Mouse (Mus musculus) liver, embryonic 16.5 days (tissue): ENCODE data around the gene Hivep3. TPM values are rescaled to one million over a fixed set of nuclear protein-coding genes. Genes with fewer than 3 reads are reported as not detected.
A peak's percentile ranks its signal among the peaks of the same experiment; 100 is the strongest.

ENCODE experiments used
- ATAC-seq: fragments of 200-750 bp; cut with Nextera tagmentation; 2 replicates; pipeline ENCODE4 v1.8.0; 2017; ENCODE audit warnings: low read depth, mild to moderate bottlenecking, moderate number of reproducible peaks, moderate library complexity
- H3K27ac ChIP-seq: fragments of 300-500 bp; sonication (generic); 2 replicates; pipeline ENCODE4 v1.5.1; 2014; ENCODE audit warnings: mild to moderate bottlenecking, low read length
- H3K27me3 ChIP-seq: fragments of 300-500 bp; sonication (generic); 2 replicates; pipeline ENCODE4 v1.6.1; 2014; ENCODE audit warnings: low read depth, low read length, mixed read lengths; ENCODE audit not compliant: control insufficient read depth, insufficient read depth
- H3K36me3 ChIP-seq: fragments of 300-500 bp; sonication (generic); 2 replicates; pipeline ENCODE4 v1.6.1; 2014; ENCODE audit warnings: mild to moderate bottlenecking; ENCODE audit not compliant: control insufficient read depth, insufficient read depth
- H3K4me1 ChIP-seq: fragments of 300-500 bp; sonication (generic); 2 replicates; pipeline ENCODE4 v1.6.1; 2014; ENCODE audit warnings: low read depth, low read length, mixed read lengths; ENCODE audit not compliant: control insufficient read depth
- H3K4me2 ChIP-seq: fragments of 300-500 bp; sonication (generic); 2 replicates; pipeline ENCODE4 v1.6.1; 2014; ENCODE audit warnings: low read depth, low read length, mixed read lengths
- H3K4me3 ChIP-seq: fragments of 300-500 bp; sonication (generic); 2 replicates; pipeline ENCODE4 v1.5.1; 2014; ENCODE audit warnings: low read depth, mild to moderate bottlenecking, low read length
- H3K9ac ChIP-seq: fragments of 300-500 bp; sonication (generic); 2 replicates; pipeline ENCODE4 v1.6.1; 2014; ENCODE audit warnings: low read depth, low read length
- H3K9me3 ChIP-seq: fragments of 300-500 bp; sonication (generic); replicated peaks from 2 replicates; pipeline ENCODE4 v1.6.1; 2016; ENCODE audit warnings: low read length; ENCODE audit not compliant: control insufficient read depth
- WGBS: fragments of 180-500 bp; shearing (Covaris S2); extraction: QIAGEN DNeasy Blood & Tissue Kit; methylation state at CpG from one replicate; pipeline ENCODE4 v1.1.7; 2014; ENCODE audit not compliant: insufficient replicate concordance; 5-methylcytosine and 5-hydroxymethylcytosine counted together
- polyA plus RNA-seq: library from polyadenylated mRNA; unstranded; fragments of >200 nt; fragmentation: Nextera tagmentation; extraction: Ambion mirVana; gene quantifications from 2 replicates; pipeline ENCODE4 v1.2.1, GENCODE M21; 2015

The Hivep3 gene
- polyA plus RNA-seq, 1 experiment from 2014 or later, result 2.1 TPM

GRCm38 (mm10) chr4:120162586-120162985 lies 429.0 kb downstream of the Hivep3 start:
- no peak overlapping the region for H3K4me2 ChIP-seq
- no peaks in the 10 kb centered on the region for H3K27me3 ChIP-seq
- H3K36me3 ChIP-seq, result no peaks in the 10 kb centered on the region
- no peak for ATAC-seq
- WGBS, result 69% methylated on average over 8 of the region's 8 CpGs
- H3K4me3 ChIP-seq, result no peak overlapping the region
- H3K4me1 ChIP-seq, result no peaks in the 10 kb centered on the region
- H3K27ac ChIP-seq, result no peak overlapping the region
- H3K9ac ChIP-seq, result no peak overlapping the region
- no peaks in the 10 kb centered on the region for H3K9me3 ChIP-seq

- Histone ChIP-seq H3K9me3 (no peaks in the 10 kb centered on the region), H3K4me3 (no peak overlapping the region), H3K27ac (no peak overlapping the region), H3K4me2 (no peak overlapping the region), H3K27me3 (no peaks in the 10 kb centered on the region), H3K36me3 (no peaks in the 10 kb centered on the region), H3K4me1 (no peaks in the 10 kb centered on the region), H3K9ac (no peak overlapping the region)
- ATAC-seq, result 0 out of 2 replicates have a peak, but pooled peaks have one; percentile 13
- 69% methylated on average over 11 of the region's 11 CpGs for WGBS
Observed at GRCm38 (mm10) chr4:120163242-120163641, 429.7 kb downstream of the Hivep3 start.

- ATAC-seq, result no peak
- Histone ChIP-seq H3K4me1 (no peaks in the 10 kb centered on the region), H3K27ac (no peak overlapping the region), H3K9me3 (no peaks in the 10 kb centered on the region), H3K27me3 (no peaks in the 10 kb centered on the region), H3K4me3 (no peak overlapping the region), H3K36me3 (no peaks in the 10 kb centered on the region), H3K4me2 (no peak overlapping the region), H3K9ac (no peak overlapping the region)
- WGBS, result 67% methylated on average over 5 of the region's 5 CpGs
Observed at GRCm38 (mm10) chr4:120164316-120164715, 430.7 kb downstream of the Hivep3 start.

GRCm38 (mm10) chr4:120167778-120168177 lies 434.2 kb downstream of the Hivep3 start:
- H3K4me3 ChIP-seq, result no peak overlapping the region
- H3K9ac ChIP-seq, result no peak overlapping the region
- H3K27ac ChIP-seq, result no peak overlapping the region
- H3K36me3 ChIP-seq, result no peaks in the 10 kb centered on the region
- no peaks in the 10 kb centered on the region for H3K9me3 ChIP-seq
- H3K4me1 ChIP-seq, result no peaks in the 10 kb centered on the region
- H3K27me3 ChIP-seq, result no peaks in the 10 kb centered on the region
- H3K4me2 ChIP-seq, result no peak overlapping the region
- ATAC-seq, result no peak
- WGBS, result 78% methylated on average over 6 of the region's 6 CpGs

- no peaks in the 10 kb centered on the region for H3K4me1 ChIP-seq
- no peak overlapping the region for H3K4me2 ChIP-seq
- no peaks in the 10 kb centered on the region for H3K27me3 ChIP-seq
- WGBS, result 65% methylated on average over 4 of the region's 4 CpGs
- H3K9ac ChIP-seq, result no peak overlapping the region
- H3K4me3 ChIP-seq, result no peak overlapping the region
- no peak overlapping the region for H3K27ac ChIP-seq
- no peak for ATAC-seq
- H3K9me3 ChIP-seq, result no peaks in the 10 kb centered on the region
- no peaks in the 10 kb centered on the region for H3K36me3 ChIP-seq
Observed at GRCm38 (mm10) chr4:120168346-120168745, 434.8 kb downstream of the Hivep3 start.

- H3K9me3 ChIP-seq, result no peaks in the 10 kb centered on the region
- no peak overlapping the region for H3K4me2 ChIP-seq
- no peaks in the 10 kb centered on the region for H3K36me3 ChIP-seq
- no peak overlapping the region for H3K9ac ChIP-seq
- WGBS, result 39% methylated on average over 9 of the region's 9 CpGs
- H3K27me3 ChIP-seq, result no peaks in the 10 kb centered on the region
- H3K27ac ChIP-seq, result no peak overlapping the region
- no peak for ATAC-seq
- no peaks in the 10 kb centered on the region for H3K4me1 ChIP-seq
- no peak overlapping the region for H3K4me3 ChIP-seq
Observed at GRCm38 (mm10) chr4:120170387-120170936, 436.9 kb downstream of the Hivep3 start.

GRCm38 (mm10) chr4:120172050-120172684 lies 438.6 kb downstream of the Hivep3 start:
- 25% methylated on average over 7 of the region's 7 CpGs for WGBS
- Histone ChIP-seq H3K27me3 (no peaks in the 10 kb centered on the region), H3K36me3 (no peaks in the 10 kb centered on the region), H3K4me3 (no peak overlapping the region), H3K4me2 (no peak overlapping the region), H3K9me3 (no peaks in the 10 kb centered on the region), H3K4me1 (no peaks in the 10 kb centered on the region), H3K9ac (no peak overlapping the region), H3K27ac (no peak overlapping the region)
- no peak for ATAC-seq

GRCm38 (mm10) chr4:120179123-120179522 lies 445.5 kb downstream of the Hivep3 start:
- Histone ChIP-seq H3K4me1 (no peaks in the 10 kb centered on the region), H3K9ac (no peak overlapping the region), H3K36me3 (no peaks in the 10 kb centered on the region), H3K4me3 (no peak overlapping the region), H3K27me3 (no peaks in the 10 kb centered on the region), H3K4me2 (no peak overlapping the region), H3K27ac (no peak overlapping the region), H3K9me3 (no peaks in the 10 kb centered on the region)
- ATAC-seq, result no peak
- 54% methylated on average over 4 of the region's 4 CpGs for WGBS

- H3K27ac ChIP-seq, result no peak overlapping the region
Observed at GRCm38 (mm10) chr4:120180535-120180934, 447.0 kb downstream of the Hivep3 start.

More at GRCm38 (mm10) chr4:120180535-120180934, 447.0 kb downstream of the Hivep3 start:
- no peaks in the 10 kb centered on the region for H3K36me3 ChIP-seq
- H3K4me3 ChIP-seq, result no peak overlapping the region
- ATAC-seq, result no peak
- no peaks in the 10 kb centered on the region for H3K4me1 ChIP-seq
- no peaks in the 10 kb centered on the region for H3K9me3 ChIP-seq
- H3K27me3 ChIP-seq, result no peaks in the 10 kb centered on the region
- no peak overlapping the region for H3K4me2 ChIP-seq
- H3K9ac ChIP-seq, result no peak overlapping the region
